In the genomic region with DNA sequence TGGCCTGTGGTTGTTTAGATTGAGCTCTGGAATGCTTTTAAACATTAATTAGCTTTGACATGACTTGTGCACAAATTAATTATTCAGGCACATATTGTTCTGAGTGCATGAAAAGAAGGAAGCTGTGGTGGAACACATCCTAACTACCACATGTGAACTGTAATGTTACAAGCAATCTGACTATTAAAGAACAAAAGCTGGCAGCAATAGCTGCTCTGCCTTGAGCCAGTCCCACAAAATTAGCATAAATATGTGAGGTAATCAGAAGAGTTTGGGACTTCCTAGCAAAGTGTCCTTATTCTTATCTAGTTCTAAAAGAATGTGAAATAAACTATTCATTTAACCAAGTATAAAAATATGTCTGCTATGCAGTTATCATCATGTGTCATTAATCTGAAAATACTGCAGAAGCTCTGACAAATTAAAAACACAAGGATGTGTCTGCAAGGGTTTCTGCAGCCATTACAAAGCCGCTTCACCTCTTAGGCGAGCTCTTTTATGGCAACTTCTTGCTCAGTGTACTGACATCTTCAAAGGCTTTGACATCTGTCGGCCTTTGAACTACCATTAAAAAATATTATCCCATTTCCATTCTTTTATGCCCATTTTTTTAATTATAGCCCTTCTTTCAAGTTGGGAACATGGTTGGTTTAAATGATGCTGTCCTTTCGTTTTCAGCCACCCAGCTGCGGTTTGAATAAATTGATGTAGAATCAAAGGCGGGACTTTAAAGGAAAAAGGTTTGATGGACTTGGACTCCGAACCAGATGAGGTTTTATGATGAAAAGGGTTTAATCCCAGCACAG, we compare ENCODE assay signal across 10 mouse cellular contexts.
DNase-seq lines count a peak whose midpoint lies in the region; ATAC-seq lines count a peak whose summit lies in the region.
"Had no signal": no experiment of that assay in that cellular context is flagged by ENCODE, and none has a peak within 500 bp of the region (broad histone marks: within the 10 kb centered on the region; RNA-seq: fewer than 3 reads in every experiment).

No protein-coding gene starts in this region.

- no peak for DNase-seq in lung, postnatal 4 days
- DNase-seq in forebrain, embryonic 10.5 days (ENCODE audit: extremely low spot score, low spot score) = no peak
- DNase-seq in limb, embryonic 10.5 days (ENCODE audit: low spot score) = no peak
- peak; percentile 48 for DNase-seq in retina, embryonic 14.5 days (ENCODE audit: low spot score)
- DNase-seq in MN1 (ENCODE audit: low spot score) = no peak
- no peak for DNase-seq in right cerebral cortex, postnatal 4 days
- DNase-seq: cerebellum, adult 9-11 months; heart, adult 18-20 months; kidney, adult 8-10 months had no signal

- no peaks in the 10 kb centered on the region for H3K36me3 ChIP-seq in lung, embryonic 15.5 days
- H3K36me3 ChIP-seq in forebrain, embryonic 10.5 days (replicated peaks) = no peaks in the 10 kb centered on the region; the same call in 1 of the 2 replicates
- H3K36me3 ChIP-seq in limb, embryonic 10.5 days = no peaks in the 10 kb centered on the region

- no peak overlapping the region for H3K4me2 ChIP-seq in lung, embryonic 15.5 days

- H3K27me3 ChIP-seq in lung, embryonic 15.5 days = no peaks in the 10 kb centered on the region
- H3K27me3 ChIP-seq in forebrain, embryonic 10.5 days (ENCODE audit: poor library complexity, severe bottlenecking) = no peaks in the 10 kb centered on the region; the same call in 1 of the 2 replicates
- H3K27me3 ChIP-seq in limb, embryonic 10.5 days (ENCODE audit: low read depth, poor library complexity, severe bottlenecking) = no peaks in the 10 kb centered on the region

- WGBS in lung, embryonic 15.5 days = 63% methylated on average over 7 of the region's 7 CpGs
- WGBS in forebrain, embryonic 10.5 days = 74% methylated on average over 7 of the region's 7 CpGs
- WGBS in limb, embryonic 10.5 days = 29% methylated on average over 7 of the region's 7 CpGs

- no peak overlapping the region for H3K9ac ChIP-seq in lung, embryonic 15.5 days

- H3K9me3 ChIP-seq in lung, embryonic 15.5 days = no peaks in the 10 kb centered on the region
- no peaks in the 10 kb centered on the region for H3K9me3 ChIP-seq in forebrain, embryonic 10.5 days
- H3K9me3 ChIP-seq in limb, embryonic 10.5 days (replicated peaks) = no peaks in the 10 kb centered on the region

- no peak overlapping the region for H3K27ac ChIP-seq in lung, embryonic 15.5 days
- H3K27ac ChIP-seq in forebrain, embryonic 10.5 days = 0 out of 2 replicates have a peak overlapping the region, but pooled peaks have one; percentile 9
- H3K27ac ChIP-seq in limb, embryonic 10.5 days = peak overlapping the region; percentile 62; the same call in 1 of the 2 replicates

- ATAC-seq in lung, embryonic 15.5 days (ENCODE audit: borderline replicate concordance, extremely low read depth, low FRiP score, low TSS enrichment) = peak; percentile 42; the same call in 1 of the 2 replicates

- H3K4me1 ChIP-seq in lung, embryonic 15.5 days = no peaks in the 10 kb centered on the region
- peaks cover 18% of the 10 kb centered on the region for H3K4me1 ChIP-seq in forebrain, embryonic 10.5 days
- peaks cover 26% of the 10 kb centered on the region for H3K4me1 ChIP-seq in limb, embryonic 10.5 days

- no peak overlapping the region for H3K4me3 ChIP-seq in lung, embryonic 15.5 days
- H3K4me3 ChIP-seq in forebrain, embryonic 10.5 days = no peak overlapping the region
- H3K4me3 ChIP-seq in limb, embryonic 10.5 days = peak overlapping the region; percentile 17; the same call in 1 of the 2 replicates
